Mouse (Mus musculus): ENCODE data around the gene Plp2.

Plp2 gene

GRCm38 (mm10) chrX:7661086-7661485, 10.1 kb downstream of the Plp2 start:
- DNase-seq: no peak

- DNase-seq: no peak
Measured at GRCm38 (mm10) chrX:7658785-7659589, 12.2 kb downstream of the Plp2 start.

GRCm38 (mm10) chrX:7658031-7658784, 13.0 kb downstream of the Plp2 start:
- no peak for DNase-seq

- peak; percentile 41 to 56 for DNase-seq
Measured at GRCm38 (mm10) chrX:7657221-7657639, 14.0 kb downstream of the Plp2 start, which contains the start of gene Prickle3. Gene Prickle3, plus strand, starts transcription at chrX:7657260.

GRCm38 (mm10) chrX:7648671-7649304, 22.4 kb downstream of the Plp2 start:
- DNase-seq: peak; percentile 75 to 79

- peak; percentile 74 to 76 for DNase-seq
Measured at GRCm38 (mm10) chrX:7645349-7645748, 25.8 kb downstream of the Plp2 start.

- no peak for DNase-seq
Measured at GRCm38 (mm10) chrX:7640785-7641184, 30.4 kb downstream of the Plp2 start.

GRCm38 (mm10) chrX:7639536-7640325, 31.5 kb downstream of the Plp2 start:
- DNase-seq: no peak

GRCm38 (mm10) chrX:7638401-7639091, 32.6 kb downstream of the Plp2 start, which contains the start of gene Syp:
Gene Syp, plus strand, starts transcription at chrX:7638471.
- peak; percentile 88 to 89 for DNase-seq

- DNase-seq: no peak
Measured at GRCm38 (mm10) chrX:7635101-7635500, 36.1 kb downstream of the Plp2 start.

GRCm38 (mm10) chrX:7632560-7632959, 38.6 kb downstream of the Plp2 start:
- DNase-seq: no peak

Data from thymus, postnatal 36 days (tissue).